Mouse (Mus musculus) embryonic facial prominence, embryonic 10.5 days (tissue): Measurements from ENCODE around the gene Tanc2. TPM values are rescaled to one million over a fixed set of nuclear protein-coding genes. Genes with fewer than 3 reads are reported as not detected.

ENCODE experiments used
- DNase-seq: peaks from one replicate; pipeline ENCODE4 v3.0.0-alpha.2; 2017; ENCODE audit warnings: low spot score
- H3K27ac ChIP-seq: fragments of 300-500 bp; sonication (generic); replicated peaks from 2 replicates; pipeline ENCODE4 v1.5.1; 2016; ENCODE audit warnings: mild to moderate bottlenecking
- H3K27me3 ChIP-seq: fragments of 300-500 bp; sonication (generic); replicated peaks from 2 replicates; pipeline ENCODE4 v1.6.1; 2016; ENCODE audit warnings: low read depth, mild to moderate bottlenecking; ENCODE audit not compliant: poor library complexity, severe bottlenecking
- H3K36me3 ChIP-seq: fragments of 300-500 bp; sonication (generic); replicated peaks from 2 replicates; pipeline ENCODE4 v1.6.1; 2016; ENCODE audit warnings: mild to moderate bottlenecking, moderate library complexity
- H3K4me1 ChIP-seq: fragments of 300-500 bp; sonication (generic); 2 replicates; pipeline ENCODE4 v1.6.1; 2016
- H3K4me3 ChIP-seq: fragments of 300-500 bp; sonication (generic); 2 replicates; pipeline ENCODE4 v1.5.1; 2016; ENCODE audit warnings: mild to moderate bottlenecking, moderate library complexity
- H3K9me3 ChIP-seq: fragments of 300-500 bp; sonication (generic); 2 replicates; pipeline ENCODE4 v1.6.1; 2016; ENCODE audit warnings: mild to moderate bottlenecking
- WGBS: fragments of 180-500 bp; shearing (Covaris S2); methylation state at CpG from one replicate; pipeline ENCODE4 v1.1.7; 2016; 5-methylcytosine and 5-hydroxymethylcytosine counted together
- polyA plus RNA-seq: library from polyadenylated mRNA; unstranded; fragments of >200 nt; fragmentation: Nextera tagmentation; extraction: Ambion mirVana; gene quantifications from 2 replicates; pipeline ENCODE4 v1.2.1, GENCODE M21; 2016

Gene Tanc2
- polyA plus RNA-seq, 1 experiment from 2014 or later = 10.0 TPM

DNA sequence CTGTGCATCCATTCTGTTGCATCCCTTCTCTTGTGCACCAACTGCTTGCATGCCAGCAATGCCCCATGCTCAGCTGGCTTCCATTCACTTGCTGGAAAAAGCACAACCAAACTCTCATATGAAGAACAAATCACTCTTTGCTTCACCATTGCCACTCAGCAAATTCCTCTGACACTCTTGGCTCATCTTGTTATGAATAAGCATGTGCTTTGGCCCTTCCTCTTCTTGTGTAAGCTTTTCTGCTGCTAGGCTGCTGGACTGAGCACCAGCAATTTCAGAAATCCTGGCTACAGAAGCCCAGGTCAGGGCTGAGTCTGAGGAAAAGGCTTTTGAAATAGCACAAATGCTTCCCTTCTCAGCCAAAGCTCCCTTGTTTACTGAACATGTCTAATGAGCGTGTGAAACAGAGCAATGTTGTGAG lies 22.6 kb upstream of the Tanc2 start:
- H3K27ac ChIP-seq = no peak overlapping the region
- no peaks in the 10 kb centered on the region for H3K9me3 ChIP-seq
- no peaks in the 10 kb centered on the region for H3K36me3 ChIP-seq
- no peaks in the 10 kb centered on the region for H3K27me3 ChIP-seq
- H3K4me3 ChIP-seq = no peak overlapping the region
- H3K4me1 ChIP-seq = no peaks in the 10 kb centered on the region
- DNase-seq = no peak
- 66% methylated on average over 1 of the region's 1 CpGs for WGBS

DNA sequence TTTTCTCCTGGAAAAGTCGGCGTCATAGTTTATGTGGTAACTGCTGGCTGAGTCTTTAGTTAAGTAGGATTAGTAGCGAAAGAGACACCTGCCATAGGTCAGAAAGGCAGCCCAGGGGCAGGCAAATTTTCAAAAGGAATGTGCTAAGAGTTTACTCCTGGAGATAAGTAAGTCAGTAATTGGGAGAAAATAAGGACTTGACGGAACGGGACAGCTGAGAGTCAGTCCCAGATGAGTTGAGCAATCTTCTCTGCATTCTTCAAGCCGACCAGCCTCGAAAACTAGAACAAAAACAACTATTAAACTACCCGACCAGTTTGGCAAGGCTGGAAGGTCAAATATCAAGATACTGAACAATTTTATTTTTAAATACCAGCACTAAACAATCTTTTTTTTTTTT lies 17.8 kb upstream of the Tanc2 start:
- no peaks in the 10 kb centered on the region for H3K4me1 ChIP-seq
- peak; percentile 15 for DNase-seq
- no peaks in the 10 kb centered on the region for H3K36me3 ChIP-seq
- 60% methylated on average over 8 of the region's 8 CpGs for WGBS
- H3K27me3 ChIP-seq = no peaks in the 10 kb centered on the region
- no peaks in the 10 kb centered on the region for H3K9me3 ChIP-seq
- no peak overlapping the region for H3K27ac ChIP-seq
- no peak overlapping the region for H3K4me3 ChIP-seq

DNA sequence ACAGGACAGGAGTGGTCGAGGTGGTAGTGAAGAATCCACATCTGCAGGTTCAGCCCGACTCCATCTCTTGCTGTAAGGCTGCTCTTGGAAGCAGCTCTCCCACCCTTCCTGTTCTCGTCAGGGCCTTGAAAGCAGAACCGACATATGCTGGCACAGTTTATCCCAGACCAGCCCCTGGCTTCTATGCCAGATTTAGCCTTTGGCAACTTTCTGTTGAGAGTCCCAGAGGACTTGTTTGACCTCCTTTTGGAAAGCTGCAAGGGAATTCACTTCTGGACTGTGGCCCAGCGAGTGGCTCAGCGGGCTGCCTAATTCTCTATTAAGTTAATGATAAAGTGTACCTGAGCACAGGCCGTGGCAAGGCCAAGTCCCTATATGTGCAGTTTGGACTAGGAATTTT lies 15.5 kb upstream of the Tanc2 start:
- Histone ChIP-seq H3K4me3 (no peak overlapping the region), H3K36me3 (no peaks in the 10 kb centered on the region), H3K27ac (no peak overlapping the region), H3K4me1 (no peaks in the 10 kb centered on the region), H3K9me3 (no peaks in the 10 kb centered on the region), H3K27me3 (no peaks in the 10 kb centered on the region)
- no peak for DNase-seq
- WGBS = 73% methylated on average over 7 of the region's 7 CpGs

DNA sequence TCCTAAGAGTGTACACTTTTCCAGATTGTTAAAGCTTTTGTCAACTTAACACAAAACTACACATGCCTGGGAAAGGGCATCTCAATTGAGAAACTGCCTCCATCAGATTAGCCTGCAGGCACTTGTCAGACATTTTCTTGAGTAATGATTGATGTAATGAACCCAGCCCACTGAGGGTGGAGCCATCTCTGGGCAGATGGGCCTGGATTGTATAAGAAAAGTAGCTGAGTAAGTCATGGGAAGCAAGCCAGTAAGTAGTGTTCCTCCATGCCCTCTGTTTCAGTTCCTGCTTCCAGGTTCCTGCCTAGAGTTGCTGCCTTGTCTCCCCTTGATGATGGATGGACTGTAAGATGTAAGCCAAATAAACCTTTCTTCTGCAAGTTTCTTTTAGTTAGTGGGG lies 12.6 kb upstream of the Tanc2 start:
- no peaks in the 10 kb centered on the region for H3K4me1 ChIP-seq
- H3K4me3 ChIP-seq = no peak overlapping the region
- no peak for DNase-seq
- H3K27me3 ChIP-seq = no peaks in the 10 kb centered on the region
- H3K36me3 ChIP-seq = no peaks in the 10 kb centered on the region
- H3K27ac ChIP-seq = no peak overlapping the region
- peaks cover 7% of the 10 kb centered on the region; the same call in 1 of the 2 replicates for H3K9me3 ChIP-seq

DNA sequence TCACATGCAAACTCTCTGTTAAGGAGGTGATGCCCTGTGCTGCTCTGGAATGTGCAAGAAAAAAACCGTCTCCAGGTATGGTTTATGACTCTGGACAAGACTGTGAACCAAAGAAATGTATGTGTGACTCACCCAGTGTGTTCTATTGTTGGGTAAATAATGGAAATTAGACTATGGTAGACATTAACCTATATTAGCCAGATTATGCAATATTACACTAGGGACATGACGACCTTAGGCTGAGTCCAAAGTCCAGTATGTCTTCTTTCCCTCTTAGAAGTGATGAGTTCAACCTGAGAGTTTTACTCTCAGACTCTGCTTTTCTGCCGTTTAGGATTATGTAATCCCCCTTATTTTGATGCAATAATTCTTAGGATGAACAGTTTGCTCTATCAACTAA lies 7.8 kb upstream of the Tanc2 start:
- 93% methylated on average over 3 of the region's 3 CpGs for WGBS
- DNase-seq = no peak
- Histone ChIP-seq H3K4me3 (no peak overlapping the region), H3K4me1 (no peaks in the 10 kb centered on the region), H3K27me3 (no peaks in the 10 kb centered on the region), H3K36me3 (no peaks in the 10 kb centered on the region), H3K27ac (no peak overlapping the region), H3K9me3 (peaks cover 7% of the 10 kb centered on the region; the same call in 1 of the 2 replicates)

DNA sequence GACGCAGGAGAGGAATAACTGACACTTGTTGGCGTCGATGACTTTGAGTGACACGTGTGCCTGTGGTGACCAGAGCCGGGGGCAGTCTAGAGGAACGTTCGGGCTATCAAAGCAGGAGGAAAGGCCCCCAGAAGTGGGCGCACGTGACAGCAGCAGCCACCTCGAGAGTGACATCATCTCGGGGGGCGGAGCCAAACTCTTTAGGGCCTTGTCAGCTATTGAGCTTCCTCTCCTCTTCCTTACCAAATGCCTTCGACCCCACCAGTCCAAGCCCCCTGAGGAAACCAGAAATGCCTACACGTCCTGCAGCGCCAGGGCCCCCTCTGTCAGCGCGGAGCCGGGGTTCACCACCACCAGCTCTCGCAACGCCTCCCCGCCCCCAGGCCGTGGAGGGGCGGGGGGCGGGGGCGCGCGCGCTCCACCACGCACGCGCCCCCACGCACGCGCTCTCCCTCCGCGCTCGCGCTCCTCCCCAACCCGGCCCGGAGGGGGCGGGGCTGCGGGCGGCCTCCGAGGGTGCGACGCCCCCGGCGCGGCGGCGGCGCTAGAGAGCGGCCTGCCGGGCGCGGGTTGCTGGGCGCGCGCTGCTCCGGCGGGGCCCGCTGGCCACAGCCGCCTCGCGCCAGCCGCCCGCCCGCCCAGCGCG lies 432 bp upstream of the Tanc2 start:
- H3K36me3 ChIP-seq = no peaks in the 10 kb centered on the region
- DNase-seq = peak; percentile 90
- H3K9me3 ChIP-seq = no peaks in the 10 kb centered on the region
- H3K27ac ChIP-seq = peak overlapping the region; percentile 94
- 2% methylated on average over 69 of the region's 70 CpGs for whole genome bisulfite sequencing
- H3K27me3 ChIP-seq = 0 out of 2 replicates have a peak, but pooled peaks cover 3% of the 10 kb centered on the region
- peaks cover 22% of the 10 kb centered on the region for H3K4me1 ChIP-seq
- peak overlapping the region; percentile 92 for H3K4me3 ChIP-seq

DNA sequence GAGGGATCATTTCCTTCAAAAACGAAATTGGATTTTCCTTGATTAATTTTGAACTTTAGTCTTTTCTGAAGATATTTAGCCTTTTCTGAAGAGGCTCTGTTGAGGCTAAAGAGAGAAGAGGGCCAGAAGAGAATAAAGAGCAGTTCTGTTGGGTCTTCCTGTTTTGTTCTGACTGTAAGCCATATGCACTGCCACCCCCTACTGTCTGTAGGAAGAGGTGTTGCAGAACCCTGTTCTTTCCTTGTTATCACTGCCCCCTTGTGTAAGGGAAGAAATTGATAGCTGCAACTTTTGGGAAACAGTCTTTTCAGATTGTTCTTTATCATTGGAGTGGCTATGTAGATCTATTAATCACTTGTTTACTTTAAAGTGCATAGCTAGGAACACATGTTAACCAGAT lies 2.1 kb downstream of the Tanc2 start:
- peaks cover 22% of the 10 kb centered on the region for H3K4me1 ChIP-seq
- DNase-seq = peak; percentile 25
- 0 out of 2 replicates have a peak, but pooled peaks cover 3% of the 10 kb centered on the region for H3K27me3 ChIP-seq
- H3K9me3 ChIP-seq = no peaks in the 10 kb centered on the region
- no peaks in the 10 kb centered on the region for H3K36me3 ChIP-seq
- WGBS = 26% methylated on average over 1 of the region's 1 CpGs
- no peak overlapping the region for H3K27ac ChIP-seq
- peak overlapping the region; percentile 92; the same call in 1 of the 2 replicates for H3K4me3 ChIP-seq

DNA sequence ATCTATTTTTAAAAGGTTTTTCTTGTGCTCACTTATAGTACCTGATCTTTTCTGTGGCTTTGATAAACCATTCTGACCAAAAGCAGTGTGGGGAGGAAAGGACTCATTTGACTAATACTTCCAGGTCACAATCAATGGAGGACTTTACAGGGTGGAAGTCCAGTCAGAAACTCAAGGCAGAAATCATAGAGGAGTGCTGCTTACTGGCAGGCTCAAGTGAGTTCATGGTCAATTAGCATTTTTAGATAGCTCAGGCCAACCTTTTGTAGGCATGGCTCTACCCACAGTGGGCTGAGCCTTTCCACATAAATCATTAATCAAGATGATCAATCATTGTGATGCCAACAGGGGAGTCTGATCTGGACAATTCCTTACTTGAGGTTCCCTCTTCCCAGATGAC lies 12.4 kb downstream of the Tanc2 start:
- H3K27me3 ChIP-seq = no peaks in the 10 kb centered on the region
- H3K9me3 ChIP-seq = no peaks in the 10 kb centered on the region
- no peak overlapping the region for H3K4me3 ChIP-seq
- H3K27ac ChIP-seq = no peak overlapping the region
- H3K4me1 ChIP-seq = no peaks in the 10 kb centered on the region
- no peaks in the 10 kb centered on the region for H3K36me3 ChIP-seq
- no peak for DNase-seq

DNA sequence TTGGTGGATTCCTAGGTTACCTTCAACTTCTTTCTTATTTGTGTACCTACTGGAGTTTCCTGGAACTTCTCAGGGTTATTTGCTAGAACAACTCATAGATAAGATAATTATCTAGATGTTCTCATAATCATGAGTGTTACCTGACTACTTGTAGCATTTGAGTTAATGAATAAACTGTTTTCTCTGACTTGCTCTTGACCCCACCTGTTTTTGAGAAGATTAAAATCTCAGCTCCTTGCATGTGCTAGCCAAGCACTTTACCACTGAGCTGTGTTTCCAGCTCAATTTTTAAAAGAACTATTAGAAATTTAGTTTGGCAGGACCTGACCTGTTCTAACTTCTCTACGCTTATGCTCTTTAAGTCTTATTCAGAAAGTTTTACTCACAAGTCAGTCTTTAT lies 36.4 kb downstream of the Tanc2 start:
- no peaks in the 10 kb centered on the region for H3K4me1 ChIP-seq
- no peak overlapping the region for H3K27ac ChIP-seq
- H3K36me3 ChIP-seq = no peaks in the 10 kb centered on the region
- H3K4me3 ChIP-seq = no peak overlapping the region
- no peaks in the 10 kb centered on the region for H3K27me3 ChIP-seq
- DNase-seq = no peak
- WGBS = 96% methylated on average over 1 of the region's 1 CpGs
- no peaks in the 10 kb centered on the region for H3K9me3 ChIP-seq

DNA sequence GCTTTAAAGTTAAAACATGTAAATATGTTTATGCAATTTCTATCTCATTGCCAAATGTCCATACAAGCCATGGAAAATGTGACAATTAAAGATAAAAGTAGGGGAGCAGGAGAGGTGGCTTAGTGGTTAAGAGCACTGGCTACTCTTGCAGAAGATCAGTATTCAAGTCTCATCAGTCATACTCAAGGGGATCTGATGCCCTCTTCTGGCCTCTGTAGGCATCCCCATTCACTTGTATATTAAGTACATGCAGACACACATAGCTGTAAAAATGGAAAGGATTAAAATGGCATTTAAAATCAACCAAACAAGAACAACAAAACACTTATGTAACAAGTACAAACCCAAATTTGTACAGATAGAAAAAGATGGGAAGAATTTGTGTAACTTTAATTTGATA lies 54.2 kb downstream of the Tanc2 start:
- Histone ChIP-seq H3K36me3 (no peaks in the 10 kb centered on the region), H3K27ac (no peak overlapping the region), H3K4me1 (no peaks in the 10 kb centered on the region), H3K4me3 (no peak overlapping the region), H3K27me3 (no peaks in the 10 kb centered on the region), H3K9me3 (no peaks in the 10 kb centered on the region)
- DNase-seq = no peak

DNA sequence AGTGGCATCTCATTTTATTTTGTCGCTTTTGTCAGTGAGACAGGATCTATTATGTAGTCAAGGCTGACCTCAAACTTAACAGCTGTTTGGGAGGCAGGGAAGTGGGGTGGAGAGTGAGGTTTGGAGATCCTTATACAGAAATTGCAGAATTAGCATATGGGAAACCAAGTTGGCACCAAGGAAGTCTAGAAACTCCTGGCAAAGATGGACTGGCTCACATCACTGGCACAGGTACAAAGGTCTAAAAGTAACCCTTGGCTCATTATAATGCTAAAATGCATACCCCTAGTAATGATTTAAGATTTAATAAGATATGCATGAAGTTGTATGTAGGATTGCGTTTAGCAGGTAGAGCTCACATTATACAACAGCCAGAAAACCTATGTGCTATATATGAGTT lies 58.2 kb downstream of the Tanc2 start:
- no peaks in the 10 kb centered on the region for H3K4me1 ChIP-seq
- H3K9me3 ChIP-seq = no peaks in the 10 kb centered on the region
- H3K27ac ChIP-seq = no peak overlapping the region
- DNase-seq = no peak
- no peaks in the 10 kb centered on the region for H3K27me3 ChIP-seq
- no peak overlapping the region for H3K4me3 ChIP-seq
- WGBS = 90% methylated on average over 2 of the region's 2 CpGs
- no peaks in the 10 kb centered on the region for H3K36me3 ChIP-seq

DNA sequence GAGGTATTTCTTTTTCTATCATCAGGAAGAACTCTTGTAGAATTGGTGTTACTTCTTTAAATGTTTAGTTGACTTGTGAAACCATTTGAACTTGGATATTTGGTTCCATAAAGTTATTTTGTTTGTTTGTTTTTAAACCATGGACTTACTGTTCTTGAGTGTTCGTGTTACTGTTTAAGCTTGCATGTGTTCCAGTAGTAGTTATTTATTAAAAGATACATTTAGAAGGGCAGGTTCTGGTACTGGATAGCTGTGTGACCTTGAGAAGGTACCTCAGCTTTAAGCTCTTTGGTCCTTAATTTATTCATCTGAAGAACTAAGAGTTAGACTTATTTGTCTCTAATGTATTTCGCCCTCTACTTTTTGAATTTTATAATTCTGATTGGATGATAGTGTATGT lies 64.8 kb downstream of the Tanc2 start:
- Histone ChIP-seq H3K27ac (no peak overlapping the region), H3K36me3 (no peaks in the 10 kb centered on the region), H3K4me1 (no peaks in the 10 kb centered on the region), H3K27me3 (no peaks in the 10 kb centered on the region), H3K4me3 (no peak overlapping the region), H3K9me3 (no peaks in the 10 kb centered on the region)
- 87% methylated on average over 2 of the region's 2 CpGs for WGBS
- DNase-seq = no peak

DNA sequence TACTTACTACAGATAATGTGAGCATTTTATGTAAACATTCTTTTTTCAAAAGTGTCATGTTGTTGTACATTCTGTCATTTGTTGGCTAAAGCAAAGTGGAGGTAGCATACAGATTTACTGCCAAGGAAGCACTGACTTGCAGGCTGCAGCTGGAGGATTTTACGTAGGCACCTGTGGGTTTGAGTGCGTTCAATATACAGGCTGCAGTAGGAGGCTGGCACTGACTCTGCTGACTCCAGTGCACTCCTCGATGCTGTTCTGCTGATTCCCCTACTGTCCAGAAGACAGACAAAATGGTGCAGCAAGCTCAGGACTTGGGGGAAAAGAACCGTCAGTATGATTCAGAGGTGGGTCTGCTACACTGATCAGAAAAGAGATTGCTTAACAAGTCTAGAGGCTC lies 65.5 kb downstream of the Tanc2 start:
- Histone ChIP-seq H3K4me1 (no peaks in the 10 kb centered on the region), H3K36me3 (no peaks in the 10 kb centered on the region), H3K27me3 (no peaks in the 10 kb centered on the region), H3K4me3 (no peak overlapping the region), H3K27ac (no peak overlapping the region), H3K9me3 (no peaks in the 10 kb centered on the region)
- DNase-seq = no peak
- WGBS = 84% methylated on average over 4 of the region's 4 CpGs

DNA sequence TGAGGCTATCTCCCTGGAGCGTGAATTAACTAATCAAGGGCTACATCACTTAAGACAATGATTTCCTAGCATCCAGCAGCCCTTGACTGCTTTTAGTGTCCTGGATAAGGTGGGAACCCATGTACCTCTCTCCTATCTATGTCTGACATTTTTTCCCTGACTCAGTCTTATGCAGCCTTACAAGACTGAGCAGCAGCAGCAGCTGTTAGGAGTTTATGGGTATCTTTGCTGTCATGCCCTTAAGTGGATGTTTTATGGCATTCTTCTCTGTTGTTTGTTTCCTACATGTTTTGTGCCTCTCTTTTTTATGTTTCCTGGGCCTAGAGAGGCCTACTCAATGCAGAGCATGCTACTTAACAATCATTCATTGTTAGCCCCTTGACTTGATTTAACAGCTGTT lies 78.1 kb downstream of the Tanc2 start:
- WGBS = 100% methylated on average over 1 of the region's 1 CpGs
- Histone ChIP-seq H3K36me3 (no peaks in the 10 kb centered on the region), H3K4me1 (no peaks in the 10 kb centered on the region), H3K4me3 (no peak overlapping the region), H3K27me3 (no peaks in the 10 kb centered on the region), H3K27ac (no peak overlapping the region), H3K9me3 (no peaks in the 10 kb centered on the region)
- no peak for DNase-seq
